ENCODE assay signal across 9 mouse cellular contexts in the genomic region with DNA sequence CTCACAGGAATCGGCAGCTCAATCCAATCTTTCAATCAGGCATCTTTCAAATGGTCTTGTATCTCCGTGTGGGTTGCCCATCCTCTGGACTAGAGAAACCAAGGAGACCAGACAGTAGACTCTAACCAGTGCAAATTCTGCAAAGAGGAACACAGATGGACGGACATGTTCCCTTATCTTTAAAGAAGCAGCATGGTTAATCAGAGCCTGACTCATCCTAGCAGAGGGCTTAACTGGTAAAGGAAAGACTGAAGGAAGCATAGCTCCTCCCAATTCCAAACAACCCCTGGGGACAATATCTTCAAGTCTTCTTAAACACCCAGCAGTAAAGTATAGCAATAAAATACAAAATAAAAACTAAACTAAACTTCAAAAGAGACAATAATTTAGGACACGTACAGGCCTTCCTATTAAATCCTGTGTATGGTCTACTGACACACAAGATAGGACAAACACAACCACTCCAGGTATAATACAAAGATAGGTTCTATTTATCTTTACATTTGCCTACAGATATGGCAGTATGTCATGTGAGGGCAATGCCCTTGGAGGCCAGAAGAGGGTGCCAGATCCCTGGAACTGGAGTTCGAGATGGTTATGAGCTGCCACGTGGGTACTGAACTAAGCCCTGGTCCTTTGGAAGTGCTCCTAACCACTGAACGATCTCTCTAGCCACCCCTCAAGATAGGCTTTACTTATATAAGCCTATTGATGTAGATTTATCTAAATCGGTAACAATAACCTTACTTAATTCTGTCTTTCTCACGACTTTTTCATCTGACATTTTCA. TPM values are rescaled to one million over a fixed set of nuclear protein-coding genes. Genes with fewer than 3 reads are reported as not detected.
DNase-seq lines count a peak whose midpoint lies in the region; TF ChIP-seq lines count a peak whose summit lies in the region.
"Had no signal": no experiment of that assay in that cellular context is flagged by ENCODE, and none has a peak within 500 bp of the region (broad histone marks: within the 10 kb centered on the region; RNA-seq: fewer than 3 reads in every experiment).

No protein-coding gene starts in this region.

- no peak overlapping the region for H3K27ac ChIP-seq in layer of hippocampus, adult 2 months
- H3K27ac ChIP-seq in ES-Bruce4 (ENCODE audit: insufficient read depth, low read length), result peak overlapping the region; percentile 85
- H3K27ac ChIP-seq: midbrain, embryonic 12.5 days had no signal

- H3K9me3 ChIP-seq in ES-Bruce4 (replicated peaks; ENCODE audit: control insufficient read depth, insufficient read depth, low read length, poor library complexity, severe bottlenecking), result no peaks in the 10 kb centered on the region
- H3K9me3 ChIP-seq: midbrain, embryonic 12.5 days had no signal

- TF ChIP-seq EP300 in ES-Bruce4 (IDR thresholded peaks at IDR 0.05; ENCODE audit: insufficient read depth, low read depth, low read length), result peak; percentile 50; the same call in 1 of the 2 replicates

- no peak overlapping the region for H3K4me3 ChIP-seq in layer of hippocampus, adult 2 months
- H3K4me3 ChIP-seq in ES-Bruce4 (ENCODE audit: low read depth, low read length), result peak overlapping the region; percentile 51
- H3K4me3 ChIP-seq: midbrain, embryonic 12.5 days had no signal

- no peaks in the 10 kb centered on the region for H3K36me3 ChIP-seq in ES-Bruce4 (ENCODE audit: control insufficient read depth, insufficient read depth, low read length, poor library complexity, severe bottlenecking)
- H3K36me3 ChIP-seq: midbrain, embryonic 12.5 days had no signal

- no peaks in the 10 kb centered on the region for H3K4me1 ChIP-seq in ES-Bruce4 (ENCODE audit: control insufficient read depth, insufficient read depth, low read length)
- H3K4me1 ChIP-seq: midbrain, embryonic 12.5 days had no signal

- TF ChIP-seq POLR2A in ES-Bruce4 (IDR thresholded peaks at IDR 0.05; ENCODE audit: insufficient read depth, low read length), result no peak

- no peaks in the 10 kb centered on the region for H3K27me3 ChIP-seq in ES-Bruce4 (ENCODE audit: control insufficient read depth, insufficient read depth, low read length, poor library complexity, severe bottlenecking)
- H3K27me3 ChIP-seq: midbrain, embryonic 12.5 days had no signal

- H3K9ac ChIP-seq in ES-Bruce4 (ENCODE audit: low read depth, poor library complexity, severe bottlenecking), result peak overlapping the region; percentile 75
- H3K9ac ChIP-seq: midbrain, embryonic 12.5 days had no signal

- TF ChIP-seq CTCF in layer of hippocampus, adult 2 months (conservative IDR thresholded peaks at IDR 0.05), result peak; percentile 59
- peak; percentile 73 for TF ChIP-seq CTCF in ES-Bruce4 (IDR thresholded peaks at IDR 0.05; ENCODE audit: low read depth, low read length)

- DNase-seq in layer of hippocampus, adult 2 months (ENCODE audit: low spot score in 2 of 2), result no peak
- DNase-seq in layer of hippocampus, adult 18-20 months (ENCODE audit: low spot score in 2 of 2), result no peak
- peak; percentile 90 for DNase-seq in ZHBTc4 (ENCODE audit: low read depth, low spot score)
- DNase-seq in naive thymus-derived CD4-positive, alpha-beta T cell, adult 2 months (ENCODE audit: low read depth), result peak; percentile 48
- no peak for DNase-seq in cerebellum, postnatal 25 days
- no peak for DNase-seq in frontal cortex, postnatal 25 days (ENCODE audit: low spot score in 2 of 2)
- no peak for DNase-seq in cerebellum, postnatal 14 days

RNA-seq across cellular contexts. Expression of a gene that starts 17.0 kb away (rescaled TPM):
- total RNA-seq in layer of hippocampus, adult 2 months (2021), result 100 to 1,000 TPM; 156 to 172 TPM
- 100 to 1,000 TPM; 164 to 169 TPM for total RNA-seq in layer of hippocampus, adult 18-20 months (2021)
- polyA plus RNA-seq in ES-Bruce4 (2011; ENCODE audit: insufficient read depth, insufficient read length, low read depth, missing spikeins), result 233 and 263 TPM in 2 replicates

RNA-seq across cellular contexts. Expression of a gene that starts 17.0 kb away (rescaled TPM):
- 10 to 100 TPM; 34.3 to 40.8 TPM for total RNA-seq in layer of hippocampus, adult 2 months (2021)
- total RNA-seq in layer of hippocampus, adult 18-20 months (2021), result 10 to 100 TPM; 30.2 to 37.9 TPM
- polyA plus RNA-seq in ES-Bruce4 (2011; ENCODE audit: insufficient read depth, insufficient read length, low read depth, missing spikeins), result 49.3 and 60.5 TPM in 2 replicates

Comparison
In these comparisons a context has a peak if more than half of its experiments do, and no peak if none do; other contexts are left out.
1. DNase-seq: peak in ZHBTc4 (single experiment) and naive thymus-derived CD4-positive, alpha-beta T cell, adult 2 months (single experiment); none in layer of hippocampus, adult 2 months (0 of 2), layer of hippocampus, adult 18-20 months (0 of 2), cerebellum, postnatal 25 days (0 of 2), frontal cortex, postnatal 25 days (0 of 2) and cerebellum, postnatal 14 days (0 of 2).